Mouse (Mus musculus) erythroblast, embryonic 14.5 days (primary cell): ENCODE results near the gene Olfr20. TPM values are rescaled to one million over a fixed set of nuclear protein-coding genes. Genes with fewer than 3 reads are reported as not detected.

Experiments used
- H3K27me3 ChIP-seq: 2 replicates; pipeline ENCODE4 v1.6.1; 2012; ENCODE audit warnings: inconsistent platforms; ENCODE audit not compliant: control insufficient read depth
- H3K36me3 ChIP-seq: 2 replicates; pipeline ENCODE4 v1.6.1; 2012; ENCODE audit warnings: mild to moderate bottlenecking, inconsistent platforms; ENCODE audit not compliant: control insufficient read depth
- H3K4me1 ChIP-seq: 2 replicates; pipeline ENCODE4 v1.6.1; 2012; ENCODE audit warnings: inconsistent platforms; ENCODE audit not compliant: control insufficient read depth
- H3K4me3 ChIP-seq: replicated peaks from 2 replicates; pipeline ENCODE3; 2012; ENCODE audit warnings: moderate library complexity, mild to moderate bottlenecking, inconsistent platforms
- H3K9me3 ChIP-seq: 2 replicates; pipeline ENCODE4 v1.6.1; 2012; ENCODE audit warnings: low read length, inconsistent platforms, mixed read lengths; ENCODE audit not compliant: control insufficient read depth
- GATA1 ChIP-seq: IDR thresholded peaks from 2 replicates; pipeline ENCODE4 v1.6.1; 2012; ENCODE audit warnings: low read length, inconsistent platforms, mixed read lengths
- TAL1 ChIP-seq: IDR thresholded peaks from 3 replicates; pipeline ENCODE4 v1.6.1; 2012; ENCODE audit warnings: low read length, inconsistent platforms, mixed read lengths
- polyA plus RNA-seq: library from polyadenylated mRNA; stranded (reverse); fragments of >175 nt; gene quantifications from 2 replicates; pipeline ENCODE4 v1.2.3, GENCODE M21; 2012

Gene Olfr20
- polyA plus RNA-seq, 1 experiment = not detected

GRCm38 (mm10) chr11:73336919-73337318 is 13.7 kb upstream of the Olfr20 start:
- Histone ChIP-seq H3K36me3 (no peaks in the 10 kb centered on the region), H3K9me3 (no peaks in the 10 kb centered on the region), H3K4me3 (no peak overlapping the region), H3K4me1 (no peaks in the 10 kb centered on the region), H3K27me3 (no peaks in the 10 kb centered on the region)
- TF ChIP-seq TAL1 (no peak), GATA1 (no peak)

GRCm38 (mm10) chr11:73370946-73371345 is 20.4 kb downstream of the Olfr20 start, which contains the start of gene Olfr376:
Gene Olfr376 (plus strand): TSS chr11:73371246.
- H3K9me3 ChIP-seq = no peaks in the 10 kb centered on the region; the same call in 1 of the 2 replicates
- H3K27me3 ChIP-seq = no peaks in the 10 kb centered on the region
- no peaks in the 10 kb centered on the region for H3K36me3 ChIP-seq
- TF ChIP-seq TAL1 = no peak
- TF ChIP-seq GATA1 = no peak
- no peaks in the 10 kb centered on the region for H3K4me1 ChIP-seq
- no peak within 1 kb of the TSS for H3K4me3 ChIP-seq

GRCm38 (mm10) chr11:73395374-73395773 is 44.8 kb downstream of the Olfr20 start:
- TF ChIP-seq GATA1 (no peak), TAL1 (no peak)
- Histone ChIP-seq H3K27me3 (no peaks in the 10 kb centered on the region), H3K4me3 (no peak overlapping the region)

GRCm38 (mm10) chr11:73399514-73399913 is 48.9 kb downstream of the Olfr20 start, which contains the start of gene Olfr1:
Gene Olfr1 (minus strand): TSS chr11:73399614.
- Histone ChIP-seq H3K27me3 (no peaks in the 10 kb centered on the region), H3K9me3 (0 out of 2 replicates have a peak, but pooled peaks cover 3% of the 10 kb centered on the region), H3K4me1 (no peaks in the 10 kb centered on the region), H3K36me3 (no peaks in the 10 kb centered on the region), H3K4me3 (no peak within 1 kb of the TSS)
- no peak for TF ChIP-seq TAL1
- no peak for TF ChIP-seq GATA1

More at GRCm38 (mm10) chr11:73395374-73395773, 44.8 kb downstream of the Olfr20 start:
- 0 out of 2 replicates have a peak, but pooled peaks cover 3% of the 10 kb centered on the region for H3K9me3 ChIP-seq
- H3K36me3 ChIP-seq = no peaks in the 10 kb centered on the region
- H3K4me1 ChIP-seq = no peaks in the 10 kb centered on the region

Other genes with a start within 250 kb of the Olfr20 start
- gene Haspin, start 212.5 kb upstream of the Olfr20 start, polyA plus RNA-seq = 1.2 and 1.4 TPM in 2 replicates
- gene P2rx5, start 190.4 kb upstream of the Olfr20 start, polyA plus RNA-seq = not detected in 2 replicates
- gene Emc6, start 173.7 kb upstream of the Olfr20 start, polyA plus RNA-seq = 19.4 and 20.4 TPM in 2 replicates
- 0.36 and 1.1 TPM in 2 replicates for gene Tax1bp3, start 173.7 kb upstream of the Olfr20 start, polyA plus RNA-seq
- 0.35 and 0.54 TPM in 2 replicates for gene Ctns, start 151.7 kb upstream of the Olfr20 start, polyA plus RNA-seq
- gene Shpk, start 151.3 kb upstream of the Olfr20 start, polyA plus RNA-seq = 0.03 and 0.05 TPM in 2 replicates
- not detected in 2 replicates for gene Trpv1, start 116.5 kb upstream of the Olfr20 start, polyA plus RNA-seq
- 0.01 TPM in 1 of 2 replicates, not detected in the other for gene Trpv3, start 83.4 kb upstream of the Olfr20 start, polyA plus RNA-seq
- not detected in 2 replicates for gene Aspa, start 21.2 kb upstream of the Olfr20 start, polyA plus RNA-seq
- gene Gm49340, start 21.0 kb upstream of the Olfr20 start, polyA plus RNA-seq = not detected in 2 replicates
- gene Spata22, start 21.0 kb upstream of the Olfr20 start, polyA plus RNA-seq = not detected in 2 replicates
- gene Olfr376, start 20.5 kb downstream of the Olfr20 start, polyA plus RNA-seq = not detected in 2 replicates
- gene Olfr1, start 48.8 kb downstream of the Olfr20 start, polyA plus RNA-seq = not detected in 2 replicates
- gene Olfr378, start 77.7 kb downstream of the Olfr20 start, polyA plus RNA-seq = not detected in 2 replicates
- gene Olfr380, start 106.7 kb downstream of the Olfr20 start, polyA plus RNA-seq = not detected in 2 replicates
- gene Olfr381, start 140.8 kb downstream of the Olfr20 start, polyA plus RNA-seq = not detected in 2 replicates
- gene Olfr382, start 166.4 kb downstream of the Olfr20 start, polyA plus RNA-seq = not detected in 2 replicates
- not detected in 2 replicates for gene Olfr385, start 242.2 kb downstream of the Olfr20 start, polyA plus RNA-seq
- not detected in 2 replicates for gene Olfr384, start 247.8 kb downstream of the Olfr20 start, polyA plus RNA-seq